Mouse (Mus musculus): ENCODE results near the gene 1810010D01Rik.

1810010D01Rik gene

DNA sequence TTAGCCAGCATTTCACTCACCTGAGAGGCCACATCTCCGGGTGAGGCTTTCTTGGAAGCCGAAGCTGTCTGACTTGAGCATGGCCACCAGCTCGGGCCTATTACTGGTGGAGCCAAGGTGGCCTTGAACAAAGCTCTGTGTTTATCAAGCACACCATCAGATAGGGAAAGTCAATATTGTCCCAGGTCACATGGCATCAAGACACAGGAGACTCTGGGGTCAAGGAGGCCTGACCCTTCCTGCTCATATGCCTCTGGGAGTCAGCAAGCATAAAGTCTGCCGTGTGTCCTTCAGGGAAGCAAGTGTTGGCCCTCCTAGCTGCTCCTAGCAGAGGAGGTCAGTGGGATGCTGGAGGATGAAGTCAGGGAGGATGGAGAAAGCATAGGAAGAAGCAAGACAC lies at the start of gene 1810010D01Rik:
TSS of gene 1810010D01Rik (minus strand) at position 114 of the 400 bp plus-strand sequence.
- no peak for DNase-seq (ENCODE audit: low read depth, low spot score)

DNA sequence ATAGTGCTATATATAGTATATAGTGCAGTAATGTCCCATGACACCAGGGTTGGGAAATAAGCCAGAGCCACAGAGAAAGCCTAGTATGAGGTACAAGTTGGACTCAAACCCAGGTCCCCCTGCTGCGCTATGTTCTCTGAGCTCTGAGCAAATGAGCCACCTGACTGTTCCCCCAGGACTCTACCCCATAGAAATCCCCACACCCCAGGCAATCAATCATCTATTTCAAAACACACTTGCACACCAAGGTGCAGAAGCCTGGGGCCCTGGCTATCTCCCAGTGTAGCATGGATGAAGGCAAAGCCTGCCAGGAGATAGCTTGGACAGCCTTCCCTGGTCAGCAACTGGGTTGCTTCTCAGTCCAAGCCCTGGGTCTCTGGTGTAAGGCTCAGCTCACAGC lies 48.2 kb upstream of the 1810010D01Rik start:
- no peak for DNase-seq (ENCODE audit: low read depth, low spot score)

DNA sequence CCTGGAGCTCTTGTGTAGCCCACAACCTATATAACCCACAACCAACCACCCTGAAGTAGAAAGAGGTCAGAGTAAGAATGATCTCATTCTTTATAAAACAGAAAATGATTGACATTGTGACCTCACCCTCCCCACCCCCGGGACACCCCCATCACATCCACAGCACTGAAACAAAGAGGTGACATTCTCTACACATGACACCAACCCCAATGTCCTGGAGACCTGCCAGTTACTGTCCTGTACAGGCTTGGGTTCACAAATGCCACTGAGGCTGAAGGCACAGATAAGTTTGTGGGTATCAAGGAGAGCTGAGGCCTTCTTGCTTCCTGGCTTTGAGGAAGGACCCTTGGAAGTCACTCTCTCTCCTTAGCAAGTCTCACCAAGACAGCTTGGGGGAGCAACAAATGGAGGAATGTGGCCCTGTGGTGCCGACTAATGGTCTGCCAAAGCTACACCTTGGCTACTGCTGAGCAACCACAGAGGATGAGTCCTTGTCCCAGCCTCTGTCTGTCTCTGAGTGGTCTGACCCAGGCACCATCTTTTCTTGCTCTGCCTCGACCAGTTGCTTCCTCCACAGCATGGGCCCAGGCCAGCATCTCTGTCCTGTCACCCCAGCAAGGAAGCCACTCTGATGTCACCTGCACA lies 46.2 kb upstream of the 1810010D01Rik start:
- DNase-seq (ENCODE audit: low read depth, low spot score): no peak

DNA sequence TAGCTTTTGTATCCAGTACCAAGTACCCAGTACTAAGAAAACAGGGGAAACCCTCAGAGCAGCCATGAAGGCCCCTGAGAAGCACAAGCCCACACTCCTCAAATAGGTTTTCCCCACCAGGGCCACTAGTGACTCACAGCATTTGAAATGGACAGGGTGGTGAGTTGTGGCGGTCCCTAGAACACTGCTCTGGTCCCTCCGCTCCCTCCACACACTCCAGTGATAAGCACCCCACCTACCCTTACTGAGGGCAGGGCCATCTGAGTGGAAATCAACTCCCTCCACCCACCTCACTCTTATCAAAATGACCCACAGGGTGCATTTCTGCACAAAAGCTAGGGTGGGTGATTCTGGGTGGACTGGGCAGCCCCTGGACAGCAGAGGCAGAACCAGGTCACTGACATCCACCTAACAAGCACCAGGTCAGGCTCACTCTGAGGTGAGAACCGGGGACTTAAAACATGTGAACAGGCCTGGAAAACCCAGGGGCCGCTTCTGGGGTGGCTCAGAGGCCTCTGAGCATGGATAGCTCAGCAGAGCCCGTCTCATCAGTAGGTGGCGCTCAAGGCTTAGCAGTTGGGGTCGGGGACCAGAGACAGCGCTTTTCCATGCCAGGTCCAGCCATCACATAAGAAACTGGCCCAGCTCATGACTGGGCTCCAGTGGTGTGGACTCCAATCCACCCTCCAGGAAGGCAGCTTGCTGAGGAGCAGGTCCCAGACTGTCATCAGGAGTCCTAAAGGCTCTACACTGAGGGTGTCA lies 45.0 kb upstream of the 1810010D01Rik start:
- peak; percentile 14 for DNase-seq (ENCODE audit: low read depth, low spot score)

DNA sequence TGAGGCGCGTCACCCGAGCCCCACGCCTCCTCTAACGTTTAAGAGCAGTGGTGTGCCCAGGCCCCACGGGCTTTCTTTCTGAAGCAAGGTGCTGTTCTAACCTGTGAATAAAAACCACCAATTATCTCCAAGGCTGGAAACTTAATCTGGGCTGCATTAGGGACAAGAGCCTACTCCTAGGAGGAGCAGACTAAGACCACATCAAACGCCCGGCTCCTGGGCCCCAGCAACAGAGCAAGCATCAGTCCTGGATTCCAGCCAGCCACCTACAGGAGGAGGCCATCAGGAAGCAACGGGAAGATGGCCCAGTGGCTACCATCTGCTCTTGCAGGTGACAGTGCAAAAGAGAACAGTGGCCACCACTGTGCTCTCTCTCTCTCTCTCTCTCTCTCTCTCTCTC lies 42.3 kb upstream of the 1810010D01Rik start:
- DNase-seq (ENCODE audit: low read depth, low spot score): no peak

DNA sequence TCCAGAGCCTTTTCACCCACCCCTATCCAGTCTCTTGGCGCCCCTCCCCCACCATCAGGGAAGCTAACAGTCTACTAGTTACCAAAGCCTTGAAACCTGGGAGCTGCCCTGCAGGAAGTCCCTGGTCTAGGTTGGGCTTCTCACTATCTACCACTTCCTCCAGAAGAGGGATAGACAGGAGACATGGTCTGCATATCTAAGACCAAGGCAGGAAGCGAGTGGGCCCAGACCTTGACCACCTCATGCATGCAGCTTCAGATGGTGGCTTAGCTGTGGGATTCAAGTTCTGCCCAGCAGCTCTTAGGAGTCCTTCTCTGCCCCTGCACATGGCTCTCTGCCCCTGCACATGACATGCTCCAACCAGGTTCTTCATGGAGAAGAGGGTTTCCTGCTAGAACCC lies 41.0 kb upstream of the 1810010D01Rik start:
- no peak for DNase-seq (ENCODE audit: low read depth, low spot score)

DNA sequence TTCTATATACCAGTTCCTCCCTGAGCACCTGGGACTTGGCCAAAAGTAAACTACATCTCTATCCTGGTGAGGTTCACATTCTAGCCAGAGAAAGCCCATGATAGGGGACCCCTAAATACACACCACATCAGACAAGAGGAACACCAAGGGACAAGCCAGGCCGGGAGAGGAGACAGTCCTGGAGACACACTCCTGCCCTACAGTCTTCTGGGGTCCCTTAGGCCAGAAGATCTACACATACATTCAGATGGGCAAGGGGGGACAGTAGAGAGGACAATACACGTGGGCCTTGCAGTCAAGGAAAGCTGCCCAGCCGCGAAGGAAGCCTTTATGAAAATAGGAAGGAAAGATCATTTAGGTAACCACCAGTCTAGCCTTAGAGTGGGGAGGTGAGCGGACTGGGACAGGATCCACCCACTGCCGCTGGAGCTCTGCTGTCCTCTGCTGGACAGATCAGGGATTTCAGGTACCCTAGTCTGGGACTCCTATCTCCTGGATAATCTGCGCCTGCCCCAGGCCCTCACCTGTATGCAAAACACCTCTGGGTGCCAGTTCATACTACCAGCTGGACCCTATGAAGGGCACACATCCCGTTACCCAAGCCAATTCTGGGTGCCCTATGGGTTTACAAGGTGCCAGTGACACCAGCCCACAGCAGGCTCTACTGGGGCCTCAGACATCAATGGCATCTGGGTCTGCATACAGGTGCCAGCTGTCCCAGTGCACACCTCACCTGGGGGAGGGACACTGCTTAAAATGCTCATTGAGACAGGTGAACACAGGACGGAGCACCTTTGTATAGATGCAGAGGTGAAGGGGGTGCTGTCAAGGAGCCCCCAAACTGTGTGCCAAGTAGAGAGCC lies 35.2 kb upstream of the 1810010D01Rik start:
- DNase-seq (ENCODE audit: low read depth, low spot score): no peak

DNA sequence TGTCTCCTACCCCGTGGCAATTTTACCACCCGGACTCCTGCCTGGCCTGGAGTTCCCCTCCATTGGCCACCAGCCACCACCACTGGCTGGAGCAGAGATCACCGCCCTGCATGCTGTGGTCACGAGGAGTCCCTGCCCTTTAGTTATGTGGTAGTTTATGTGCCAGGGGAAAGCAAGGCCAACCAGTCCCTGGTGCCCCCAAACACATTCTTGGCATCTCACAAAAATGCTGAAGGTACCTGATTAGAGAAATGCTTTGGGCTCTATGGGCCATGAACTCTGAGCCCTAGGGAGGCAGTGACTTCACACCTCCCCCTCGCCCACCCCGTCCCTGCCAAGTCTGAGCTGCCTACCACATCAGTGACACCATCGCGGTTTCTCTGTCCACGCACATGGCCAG lies 34.1 kb upstream of the 1810010D01Rik start:
- DNase-seq (ENCODE audit: low read depth, low spot score): no peak

DNA sequence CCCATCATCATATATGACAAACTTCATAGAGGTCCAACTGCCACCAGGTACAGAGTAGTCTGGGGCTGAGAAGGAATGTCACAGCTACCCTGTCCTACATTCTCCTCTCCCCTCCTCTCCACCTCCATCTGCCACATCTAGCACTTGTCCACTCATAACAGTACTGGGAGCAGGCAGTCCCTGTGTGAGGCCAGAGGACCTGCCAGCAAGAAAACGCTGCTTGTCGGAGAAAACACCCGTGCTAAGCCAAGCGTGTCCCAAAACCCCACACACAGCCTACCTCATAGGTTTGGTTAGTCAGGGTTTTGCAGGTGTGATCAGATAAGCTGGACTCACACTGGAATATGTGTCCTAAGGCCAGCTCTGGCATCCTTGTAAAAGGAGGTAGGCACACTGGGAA lies 33.0 kb upstream of the 1810010D01Rik start:
- DNase-seq (ENCODE audit: low read depth, low spot score): no peak

DNA sequence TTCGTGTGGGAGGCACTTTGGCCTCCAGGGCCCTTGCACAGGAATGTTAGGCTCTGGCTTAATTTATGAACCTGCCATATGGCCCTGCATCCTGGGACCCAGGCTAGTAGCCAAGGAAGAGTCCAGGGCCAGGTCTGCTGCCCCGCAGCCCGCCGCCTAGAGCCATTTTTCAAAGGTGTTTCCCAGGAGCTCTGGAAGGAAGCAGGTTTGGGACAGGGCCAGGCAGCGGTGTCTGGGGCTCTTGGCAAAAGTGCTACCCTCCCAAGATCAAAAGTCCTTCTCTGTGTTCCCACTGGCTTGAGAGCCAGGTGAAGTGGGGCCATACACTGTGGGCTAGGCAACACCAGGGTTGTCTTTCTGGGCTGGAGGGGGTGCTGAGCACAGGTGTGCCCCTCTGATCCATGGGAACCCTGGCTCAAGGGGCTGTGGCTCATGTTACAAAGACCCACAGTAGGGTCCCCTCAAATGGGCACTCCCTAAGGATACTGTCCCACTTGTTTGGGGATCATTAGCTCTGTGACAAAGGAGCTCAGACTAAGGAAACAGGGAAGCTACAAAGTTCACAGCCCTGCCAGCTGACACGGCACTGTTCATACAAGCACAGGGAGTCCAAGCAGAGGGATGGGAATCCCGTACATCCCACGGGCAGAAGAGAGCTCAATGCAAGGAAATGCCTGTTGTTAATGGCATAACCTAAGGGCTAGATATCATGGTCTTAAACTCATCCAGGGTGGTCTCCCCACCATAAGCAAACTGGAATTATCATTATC lies 32.0 kb upstream of the 1810010D01Rik start:
- no peak for DNase-seq (ENCODE audit: low read depth, low spot score)

DNA sequence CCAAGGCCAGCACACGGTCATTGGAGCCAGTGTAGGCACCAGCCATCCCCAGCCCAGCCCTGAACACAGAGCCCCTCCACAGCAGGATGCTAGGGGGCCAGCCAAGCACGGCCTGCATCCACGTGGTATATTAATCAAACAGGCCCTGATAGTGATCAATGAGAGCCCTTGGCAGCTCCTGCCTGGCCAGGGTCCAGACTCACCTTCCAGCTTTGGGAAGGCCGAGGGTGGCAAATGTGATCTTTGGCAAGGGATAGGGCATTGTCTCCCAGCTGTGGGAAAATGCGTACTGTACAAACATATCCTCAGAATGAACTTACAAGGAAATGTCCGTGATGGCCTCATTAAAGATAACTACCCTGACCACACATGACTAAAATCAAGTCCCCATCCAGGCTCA lies 31.2 kb upstream of the 1810010D01Rik start:
- no peak for DNase-seq (ENCODE audit: low read depth, low spot score)

DNA sequence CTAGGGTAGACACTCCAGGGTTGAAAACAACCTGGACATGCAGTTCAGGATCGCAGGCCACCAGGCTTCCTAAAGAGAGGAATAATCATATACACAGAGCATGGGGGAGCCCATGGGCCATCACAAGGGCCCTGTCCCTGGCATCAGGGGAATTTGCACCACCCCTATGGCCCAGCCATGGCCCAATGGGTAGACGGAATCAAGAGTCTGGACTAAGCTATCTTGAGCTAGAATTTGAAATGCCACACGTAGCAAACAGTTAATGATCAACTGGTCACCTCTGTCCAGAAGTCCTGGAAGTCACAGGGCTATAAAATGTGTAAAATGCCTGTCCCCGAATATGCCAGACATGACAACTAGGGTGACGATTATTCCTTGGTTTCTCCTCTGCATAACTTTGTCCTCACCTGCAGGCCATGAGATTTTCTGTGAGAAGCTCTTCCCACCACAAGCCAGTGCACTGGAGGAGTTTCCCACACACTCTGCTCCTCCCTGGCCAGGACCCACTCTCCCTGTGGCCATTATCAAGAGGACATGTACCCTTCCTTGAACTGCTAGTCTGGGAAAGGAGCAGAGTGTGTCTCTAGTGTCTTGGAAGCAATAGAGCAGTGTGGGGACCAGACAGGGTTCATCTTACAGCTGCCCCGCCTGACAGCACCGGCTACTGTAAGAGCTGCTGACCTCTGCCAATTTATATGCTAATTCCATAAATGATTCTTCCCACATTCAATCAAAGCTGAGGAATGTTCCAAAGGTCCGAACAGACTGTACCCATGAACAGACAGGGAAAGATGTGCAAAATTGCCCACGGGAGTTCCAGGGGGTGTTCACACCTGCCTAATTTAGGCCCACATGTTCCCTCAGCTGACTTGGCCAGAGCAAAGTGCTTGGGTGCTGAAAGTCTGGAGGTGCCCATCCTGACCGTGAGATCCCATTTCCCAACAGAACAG lies 27.2 kb upstream of the 1810010D01Rik start:
- no peak for DNase-seq (ENCODE audit: low read depth, low spot score)

DNA sequence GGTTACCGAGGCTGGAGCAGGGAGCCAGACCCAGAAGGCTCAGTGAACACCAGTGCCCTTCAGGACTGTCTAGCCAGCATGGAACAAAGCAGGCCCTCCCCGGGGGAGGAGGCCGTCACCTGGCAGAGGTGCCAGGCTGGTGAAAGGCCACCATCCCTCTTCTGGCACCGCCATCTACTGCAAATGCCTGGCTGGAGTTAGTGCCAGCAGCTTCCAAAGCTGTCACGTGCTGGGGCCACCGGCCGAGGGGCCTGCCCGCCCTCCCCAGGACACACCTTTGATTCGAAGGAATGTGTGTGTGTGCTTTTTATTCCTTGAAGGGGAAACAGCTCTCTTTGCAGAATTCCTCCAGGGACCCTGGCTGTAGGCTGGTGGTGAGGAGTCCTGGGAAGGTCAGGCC lies 23.7 kb upstream of the 1810010D01Rik start:
- no peak for DNase-seq (ENCODE audit: low read depth, low spot score)

DNA sequence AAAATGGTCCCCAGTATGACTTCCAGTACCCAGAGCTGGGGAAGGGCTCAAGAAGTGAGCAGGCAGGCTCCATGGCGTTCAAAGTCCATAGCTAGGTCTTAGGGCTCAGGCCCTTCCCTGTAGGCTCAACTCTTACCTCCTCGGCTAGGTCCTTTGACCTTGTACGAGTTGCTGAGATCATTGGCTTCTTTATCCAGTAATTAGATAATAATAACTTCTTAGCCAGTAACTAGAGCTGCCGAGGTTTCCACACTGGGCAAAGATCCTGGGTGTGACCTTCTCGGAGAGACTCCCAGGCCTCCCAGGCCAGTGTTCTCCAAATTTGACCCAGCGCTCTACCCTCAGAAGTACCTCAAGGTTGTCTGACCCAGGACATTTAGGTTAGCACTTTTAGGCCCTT lies 18.7 kb upstream of the 1810010D01Rik start:
- DNase-seq (ENCODE audit: low read depth, low spot score): no peak

DNA sequence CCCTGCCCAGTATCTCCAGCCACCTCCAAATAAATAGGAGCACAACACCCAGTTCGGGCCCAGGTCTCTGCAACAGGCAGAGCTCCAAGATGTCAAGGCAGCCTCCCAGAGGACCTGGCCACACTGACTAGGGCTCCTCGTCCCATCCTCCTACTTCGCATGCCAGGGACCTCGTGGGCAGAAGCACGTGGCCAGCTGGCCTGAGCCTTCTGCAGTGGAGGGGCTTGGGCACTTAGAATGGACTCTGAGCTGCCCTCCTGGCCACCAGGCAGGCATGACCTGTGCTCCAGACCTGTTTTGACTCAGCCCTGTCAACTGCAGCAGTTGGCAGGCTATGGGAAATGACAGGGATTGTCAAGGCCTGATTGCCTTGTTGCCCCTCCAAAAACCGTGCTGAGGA lies 17.7 kb upstream of the 1810010D01Rik start:
- no peak for DNase-seq (ENCODE audit: low read depth, low spot score)

DNA sequence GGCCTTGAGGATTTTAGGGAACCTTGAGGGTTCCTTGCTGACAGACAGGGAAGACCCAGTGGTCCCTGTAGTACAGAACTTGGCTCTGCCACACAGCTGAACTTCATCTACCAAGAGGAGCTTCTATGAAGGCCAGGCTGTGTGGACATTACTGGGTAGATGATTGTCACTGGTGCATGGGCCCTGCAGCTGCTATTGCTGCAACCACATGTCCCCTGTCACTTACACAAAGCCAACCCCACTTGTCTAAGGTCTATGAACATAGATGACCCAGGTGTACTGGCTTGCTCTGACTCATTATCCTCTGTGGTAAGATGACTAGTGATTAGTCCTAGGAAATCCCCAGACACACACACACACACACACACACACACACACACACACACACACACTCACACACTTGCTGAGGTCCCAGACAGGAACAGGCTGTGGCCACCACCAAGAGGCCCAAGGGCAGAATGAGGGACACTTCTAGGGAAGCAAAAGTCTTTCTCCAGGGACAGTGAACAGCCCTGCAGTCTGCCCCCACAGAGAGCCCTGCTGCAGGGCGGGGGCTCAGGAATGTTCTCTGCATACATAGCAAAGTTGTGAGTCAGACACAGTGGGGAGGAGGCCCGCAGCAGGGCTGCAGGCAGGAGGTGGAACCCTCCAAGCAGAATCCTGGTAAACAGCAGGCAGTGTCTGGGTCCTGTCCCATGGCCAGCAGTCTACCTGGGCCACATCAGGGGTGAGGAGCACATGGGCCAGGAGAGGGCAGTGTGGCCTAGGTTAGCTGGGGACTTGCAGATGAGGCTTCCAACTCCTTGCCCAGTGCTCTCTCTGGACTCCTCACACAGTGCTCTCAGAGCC lies 14.1 kb upstream of the 1810010D01Rik start:
- DNase-seq (ENCODE audit: low read depth, low spot score): no peak

DNA sequence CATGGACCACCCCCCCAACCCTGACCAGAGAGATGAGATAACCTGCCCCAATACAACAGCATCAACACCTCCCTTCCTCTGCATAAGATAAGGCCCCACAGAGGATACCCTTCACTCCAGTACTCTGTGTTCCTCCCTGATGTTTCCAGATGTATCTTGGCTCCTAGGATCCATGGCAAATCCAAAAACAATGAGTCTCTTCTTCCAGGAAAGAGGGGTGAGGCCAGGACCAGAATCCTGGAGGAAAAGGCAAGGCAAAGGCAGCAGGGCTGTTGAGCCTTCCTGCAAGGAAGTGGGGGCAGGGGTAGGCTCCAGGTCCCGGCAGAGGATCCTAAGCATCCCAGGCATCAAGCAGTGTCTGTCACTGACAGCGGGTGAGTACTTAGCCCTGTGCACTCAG lies 13.4 kb upstream of the 1810010D01Rik start:
- no peak for DNase-seq (ENCODE audit: low read depth, low spot score)

DNA sequence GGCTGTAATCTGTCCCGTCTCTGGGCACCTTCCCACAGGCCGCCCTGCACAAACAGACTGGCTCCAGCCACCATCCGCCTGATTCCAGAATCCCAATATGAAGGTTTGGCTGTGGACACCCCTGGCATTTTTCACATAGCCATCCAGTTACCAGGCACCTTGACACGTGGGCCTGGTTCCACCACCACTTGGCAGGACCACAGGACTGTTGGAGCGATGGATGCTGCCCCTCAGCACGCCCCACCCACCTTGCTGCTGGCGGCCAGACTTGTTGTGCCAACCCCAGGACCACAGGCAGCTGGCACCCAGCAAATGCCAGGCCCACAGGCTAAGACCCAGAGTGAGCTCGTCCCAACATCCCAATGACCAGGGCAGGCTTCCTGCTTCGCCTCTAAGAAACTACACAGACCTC lies 11.5 kb upstream of the 1810010D01Rik start:
- DNase-seq (ENCODE audit: low read depth, low spot score): no peak

DNA sequence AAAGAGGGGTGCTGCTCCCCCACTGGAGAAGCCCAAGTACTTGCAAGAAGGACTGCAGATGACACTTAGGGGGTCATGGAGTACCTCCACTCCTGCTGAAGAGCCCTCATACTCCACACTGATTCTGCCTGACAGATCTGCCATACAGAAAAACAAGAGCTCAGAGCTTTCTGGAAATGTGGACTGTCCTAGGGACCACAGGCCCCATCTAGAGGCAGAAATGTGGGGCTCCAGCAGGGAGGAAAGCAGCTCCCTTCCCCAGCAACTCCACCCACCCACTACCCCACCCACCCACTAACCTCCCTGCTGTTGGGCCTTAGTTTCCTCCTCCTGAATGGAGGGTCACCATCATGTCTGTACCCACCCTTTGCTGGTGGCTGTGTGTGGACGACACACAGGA lies 8.7 kb upstream of the 1810010D01Rik start:
- no peak for DNase-seq (ENCODE audit: low read depth, low spot score)

DNA sequence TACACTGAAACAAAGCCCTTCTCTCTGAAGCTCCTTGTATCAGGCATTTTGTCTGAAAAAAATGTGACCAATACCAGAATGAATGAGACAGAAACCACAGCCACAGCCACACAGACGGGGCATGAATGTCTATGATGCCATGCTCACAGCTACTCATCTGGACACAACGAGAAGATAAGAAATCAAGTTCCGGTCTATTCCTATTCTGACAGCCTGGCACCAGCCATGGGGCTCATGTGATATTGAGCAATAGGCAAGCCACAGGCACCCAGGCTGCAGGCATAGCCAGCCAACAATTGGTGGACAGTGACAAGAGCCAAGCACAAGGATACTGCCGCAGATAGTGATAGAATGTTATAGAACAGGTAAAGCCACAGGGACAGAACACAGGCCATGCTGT lies 7.6 kb upstream of the 1810010D01Rik start:
- no peak for DNase-seq (ENCODE audit: low read depth, low spot score)
